Mouse (Mus musculus) embryonic fibroblast, embryonic 13.5 days (primary cell): ENCODE data around the gene Nploc4.

ENCODE experiments used
- CTCF ChIP-seq: IDR thresholded peaks from 2 replicates; pipeline ENCODE4 v1.5.1; 2011; ENCODE audit warnings: mild to moderate bottlenecking, control low read depth, low read length, moderate library complexity, borderline replicate concordance; ENCODE audit not compliant: insufficient read depth
- POLR2A ChIP-seq: IDR thresholded peaks from 2 replicates; pipeline ENCODE4 v1.6.1; 2011; ENCODE audit warnings: low read depth, mild to moderate bottlenecking, control low read depth, low read length, moderate library complexity

- TF ChIP-seq CTCF (no peak), POLR2A (no peak)
Observed at GRCm38 (mm10) chr11:120341661-120342060, 95.8 kb downstream of the Nploc4 start.
